Mouse (Mus musculus) spleen, postnatal 14 days (tissue): ENCODE results near the gene A930033H14Rik.

Source experiments
- DNase-seq, 2 experiments: peaks; one replicate each; pipeline ENCODE4 v3.0.0; 2021 to 2022; ENCODE audit warnings: low spot score in 2 of 2

The A930033H14Rik gene

GRCm38 (mm10) chr10:69212542-69213440, at the start of gene A930033H14Rik:
Gene A930033H14Rik (minus strand): TSS chr10:69213098.
- peak; percentile 22 to 47 for DNase-seq

DNA sequence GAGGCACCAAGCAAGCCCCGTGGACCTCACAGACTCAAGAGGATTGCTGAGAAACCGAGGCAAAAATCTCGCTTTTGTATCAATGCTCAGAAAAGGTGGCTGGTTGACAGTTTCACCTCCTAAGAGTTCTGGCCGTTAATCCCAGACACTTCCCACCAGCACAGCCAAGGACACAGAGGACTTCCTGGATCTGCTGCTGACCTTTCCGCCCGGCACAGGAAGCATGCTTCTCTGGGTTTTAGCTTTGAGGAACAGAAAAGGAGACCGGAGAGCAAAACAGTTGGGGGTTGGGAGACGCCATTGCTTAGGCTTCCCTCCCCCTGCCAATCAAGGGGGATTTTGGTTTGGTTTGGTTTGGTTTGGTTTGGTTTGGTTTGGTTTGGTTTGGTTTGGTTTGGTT, 47.0 kb upstream of the A930033H14Rik start:
- DNase-seq, result no peak

DNA sequence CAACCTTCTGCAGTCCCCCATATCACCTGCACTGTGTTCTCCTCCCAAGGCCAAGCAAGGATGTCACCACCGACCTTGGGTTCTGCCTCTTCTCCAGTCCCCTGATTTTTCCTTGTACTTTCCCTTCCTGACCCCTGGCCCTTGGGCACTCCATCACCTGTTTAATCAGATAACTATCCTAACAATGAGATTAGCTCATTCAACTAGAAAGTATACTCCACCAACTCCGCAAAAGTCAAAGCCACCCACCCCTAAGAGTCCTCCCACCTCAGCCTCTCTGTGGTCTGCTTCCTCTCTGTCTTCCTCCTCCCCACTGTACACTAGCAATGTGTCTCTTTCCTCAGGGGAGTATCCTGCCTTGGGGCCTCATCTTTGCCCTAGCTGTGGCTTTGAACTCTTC, 46.3 kb upstream of the A930033H14Rik start:
- DNase-seq, result no peak

DNA sequence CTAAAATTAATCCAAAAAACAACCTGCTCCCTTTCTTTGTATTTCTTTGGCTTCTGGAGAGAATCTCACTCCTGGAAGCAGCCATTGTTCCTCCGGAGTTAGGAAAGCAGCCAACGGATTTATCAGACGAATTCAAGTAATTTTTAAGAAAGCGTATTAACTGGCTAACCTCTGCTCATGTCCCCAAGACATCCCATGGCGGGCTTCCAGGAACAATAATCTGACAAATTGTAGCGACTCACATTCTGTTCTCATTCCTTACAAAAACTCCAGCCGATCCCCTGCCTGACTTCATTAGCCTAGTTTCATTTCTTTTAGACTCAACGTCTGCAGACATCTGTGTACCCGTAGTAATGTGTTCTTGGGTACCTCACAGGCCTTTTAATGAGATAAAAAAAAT, 45.7 kb upstream of the A930033H14Rik start:
- no peak for DNase-seq

DNA sequence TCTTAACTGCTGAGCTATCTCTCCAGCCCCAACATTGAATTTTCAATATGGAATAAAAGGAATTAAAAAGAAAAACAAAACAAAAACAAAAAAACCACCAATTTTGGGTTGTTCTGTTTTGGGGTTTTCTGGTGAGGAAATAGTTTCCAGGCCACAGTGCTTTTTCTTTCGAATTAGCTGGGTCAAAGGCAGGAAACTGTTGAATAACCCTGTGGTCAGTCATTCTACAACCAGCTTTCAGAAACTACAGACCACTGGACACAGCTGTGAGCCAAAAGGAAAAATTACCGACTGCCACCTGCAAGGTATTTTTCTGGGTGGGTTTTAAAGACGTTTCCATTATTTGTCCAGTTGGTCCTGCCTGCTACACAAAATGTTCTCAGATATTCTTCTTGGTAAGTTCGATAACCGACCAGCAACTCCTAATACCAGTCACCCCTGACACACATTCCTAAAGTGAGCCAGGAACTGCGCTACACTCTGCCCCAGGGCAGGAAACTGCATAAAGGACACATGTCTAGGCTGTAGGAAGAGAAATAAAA, 44.8 kb upstream of the A930033H14Rik start:
- DNase-seq, result no peak

DNA sequence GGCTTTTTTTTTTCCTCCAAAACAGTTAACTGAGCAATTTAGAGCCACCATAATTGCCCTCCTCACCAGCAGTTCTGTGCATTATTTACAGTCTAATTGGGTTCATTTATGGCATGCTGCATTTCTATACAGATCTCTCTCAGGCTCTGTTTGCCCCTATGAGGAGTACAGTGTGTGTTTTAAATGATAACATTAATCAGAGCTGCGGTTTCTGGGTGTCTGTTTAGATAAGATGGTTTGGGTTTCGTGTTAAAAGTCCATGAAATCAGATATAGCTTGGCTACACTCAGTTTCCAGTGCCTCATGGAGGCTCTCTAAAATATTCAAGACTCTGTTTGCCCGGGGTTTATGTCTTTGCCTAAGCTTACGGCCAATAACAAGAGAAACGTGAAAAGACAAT, 42.7 kb upstream of the A930033H14Rik start:
- DNase-seq, result no peak

DNA sequence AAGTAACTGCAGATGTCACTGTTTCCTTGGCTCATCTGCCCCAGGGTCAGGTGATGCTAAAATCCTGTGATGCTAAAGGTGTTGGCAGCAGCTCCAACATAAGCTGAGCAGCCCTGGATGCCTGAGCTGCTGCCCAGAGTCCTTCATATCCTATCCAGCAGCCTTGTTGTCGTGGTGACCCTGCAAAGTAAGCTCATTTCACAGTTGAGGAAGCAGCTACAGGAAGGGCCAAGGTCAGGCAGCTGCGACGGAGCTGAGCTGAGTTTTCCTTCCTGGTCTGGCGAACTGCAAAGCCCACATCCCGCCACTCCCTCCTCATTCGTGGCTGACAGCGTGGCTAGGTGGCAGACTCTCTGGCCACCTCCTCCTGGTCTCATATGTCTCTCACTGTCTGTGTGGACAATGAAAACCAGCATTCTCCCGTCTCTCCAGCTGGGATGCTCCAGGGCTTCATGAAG, 41.5 kb upstream of the A930033H14Rik start:
- peak; percentile 21 to 22 for DNase-seq

GRCm38 (mm10) chr10:69253686-69254080, 40.8 kb upstream of the A930033H14Rik start:
- no peak for DNase-seq

DNA sequence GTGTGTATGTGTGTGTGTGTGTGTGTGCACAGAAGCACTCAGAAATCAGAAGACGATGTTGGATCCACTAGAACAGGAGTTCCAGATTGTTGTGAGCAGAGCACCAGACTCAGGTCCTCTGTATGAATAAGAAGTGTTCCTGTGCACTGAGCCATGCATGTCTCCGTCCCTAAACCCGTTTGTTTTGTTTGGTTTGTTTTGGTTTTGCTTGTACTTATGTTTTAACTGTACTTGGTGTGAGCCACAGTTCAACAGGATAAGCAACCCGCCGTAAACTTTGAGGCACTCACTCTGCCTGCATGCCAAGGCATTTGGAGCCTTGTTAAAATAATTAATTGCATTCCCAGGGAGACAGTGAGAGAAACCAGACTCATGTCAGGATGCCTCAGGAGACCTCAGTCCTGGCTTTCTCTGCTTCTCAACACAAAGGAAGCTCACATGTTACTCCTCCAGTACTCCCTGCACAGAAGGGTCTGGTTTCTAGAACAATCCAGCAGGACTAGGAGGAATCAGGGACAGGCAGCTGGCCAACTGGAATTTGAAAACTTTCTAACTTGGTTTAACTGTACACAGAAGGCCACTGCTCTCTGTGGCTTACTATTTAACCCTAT, 40.3 kb upstream of the A930033H14Rik start:
- no peak for DNase-seq

- DNase-seq, result peak in 1 of 2 experiments; percentile 20
These were observed 39.5 kb upstream of the A930033H14Rik start for GRCm38 (mm10) chr10:69252112-69253074.

- no peak for DNase-seq
These were observed 38.4 kb upstream of the A930033H14Rik start for GRCm38 (mm10) chr10:69251254-69251653.

GRCm38 (mm10) chr10:69248261-69249160, 35.6 kb upstream of the A930033H14Rik start:
- no peak for DNase-seq

- DNase-seq, result no peak
These were observed 34.6 kb upstream of the A930033H14Rik start for GRCm38 (mm10) chr10:69247311-69248033.

DNA sequence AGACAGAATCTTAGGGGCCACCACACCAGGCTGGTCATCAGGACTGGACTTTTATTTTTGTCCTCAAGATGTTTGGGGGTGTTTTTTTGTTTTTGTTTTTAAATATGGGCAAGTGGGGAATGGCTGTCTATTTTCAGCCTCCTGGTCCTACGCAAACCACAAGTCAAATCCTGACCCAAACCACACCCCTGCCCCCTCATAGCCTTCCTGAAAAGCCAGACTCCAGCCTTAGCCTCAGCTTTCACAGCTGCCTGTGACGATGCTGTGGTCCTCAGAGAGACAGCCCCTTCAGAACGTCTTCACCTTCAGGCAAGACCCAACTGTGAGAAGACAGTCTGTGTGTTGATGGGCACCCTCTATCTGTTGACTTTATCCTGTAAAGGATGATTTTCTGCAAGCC, 33.9 kb upstream of the A930033H14Rik start:
- no peak for DNase-seq

GRCm38 (mm10) chr10:69245906-69246668, 33.2 kb upstream of the A930033H14Rik start:
- DNase-seq, result no peak

GRCm38 (mm10) chr10:69245151-69245550, 32.3 kb upstream of the A930033H14Rik start:
- no peak for DNase-seq

- DNase-seq, result no peak
These were observed 27.6 kb upstream of the A930033H14Rik start for GRCm38 (mm10) chr10:69240530-69240929.

DNA sequence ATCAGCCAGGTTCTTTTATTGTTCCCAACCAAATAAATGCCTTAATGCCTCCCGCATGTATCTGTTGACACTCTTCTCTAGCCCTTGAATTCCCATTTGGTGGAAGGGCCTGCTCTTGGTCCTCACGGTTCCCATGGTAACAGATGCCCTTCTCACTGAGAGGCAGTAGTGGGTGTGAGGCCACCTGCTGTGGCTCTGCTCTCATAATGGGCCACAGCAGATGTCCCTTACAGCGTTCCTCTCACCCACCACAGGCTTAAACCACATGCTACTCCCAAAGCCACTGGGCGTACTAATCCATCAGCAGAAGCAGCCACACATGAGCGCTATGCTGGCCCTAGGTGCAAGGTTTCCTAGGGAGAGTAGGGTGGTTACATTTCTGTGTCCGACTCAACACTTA, 25.4 kb upstream of the A930033H14Rik start:
- no peak for DNase-seq

- DNase-seq, result no peak
These were observed 24.9 kb upstream of the A930033H14Rik start for GRCm38 (mm10) chr10:69237781-69238180.
